Mouse (Mus musculus) heart, embryonic 15.5 days (tissue): ENCODE data around the gene Rplp2. TPM values are rescaled to one million over a fixed set of nuclear protein-coding genes. Genes with fewer than 3 reads are reported as not detected.

ENCODE experiments used
- ATAC-seq: fragments of 200-750 bp; cut with Nextera tagmentation; replicated peaks from 2 replicates; pipeline ENCODE4 v1.8.0; 2017; ENCODE audit warnings: low read depth, moderate TSS enrichment; ENCODE audit not compliant: insufficient number of reproducible peaks, insufficient read depth, low FRiP score
- H3K27ac ChIP-seq: fragments of 300-500 bp; sonication (generic); 2 replicates; pipeline ENCODE4 v1.5.1; 2015; ENCODE audit warnings: mild to moderate bottlenecking, inconsistent platforms
- H3K27me3 ChIP-seq: fragments of 300-500 bp; sonication (generic); 2 replicates; pipeline ENCODE4 v1.6.1; 2015; ENCODE audit warnings: inconsistent platforms
- H3K36me3 ChIP-seq: fragments of 300-500 bp; sonication (generic); 2 replicates; pipeline ENCODE4 v1.6.1; 2015; ENCODE audit warnings: mild to moderate bottlenecking, inconsistent platforms
- H3K4me1 ChIP-seq: fragments of 300-500 bp; sonication (generic); replicated peaks from 2 replicates; pipeline ENCODE4 v1.6.1; 2015; ENCODE audit warnings: inconsistent platforms
- H3K4me2 ChIP-seq: fragments of 300-500 bp; sonication (generic); 2 replicates; pipeline ENCODE4 v1.6.1; 2015; ENCODE audit warnings: inconsistent platforms, mild to moderate bottlenecking, moderate library complexity
- H3K4me3 ChIP-seq: fragments of 300-500 bp; sonication (generic); 2 replicates; pipeline ENCODE4 v1.5.1; 2015; ENCODE audit warnings: mild to moderate bottlenecking, inconsistent platforms
- H3K9ac ChIP-seq: fragments of 300-500 bp; sonication (generic); 2 replicates; pipeline ENCODE4 v1.6.1; 2015; ENCODE audit warnings: mild to moderate bottlenecking, inconsistent platforms
- H3K9me3 ChIP-seq: fragments of 300-500 bp; sonication (generic); replicated peaks from 2 replicates; pipeline ENCODE4 v1.6.1; 2016; ENCODE audit warnings: inconsistent platforms
- WGBS: fragments of 180-500 bp; shearing (Covaris S2); methylation state at CpG from one replicate; pipeline ENCODE4 v1.1.7; 2015; ENCODE audit warnings: mixed read lengths; 5-methylcytosine and 5-hydroxymethylcytosine counted together
- polyA plus RNA-seq: library from polyadenylated mRNA; unstranded; fragments of >200 nt; fragmentation: Nextera tagmentation; extraction: Ambion mirVana; gene quantifications from 2 replicates; pipeline ENCODE4 v1.2.1, GENCODE M21; 2015

Rplp2 gene
- polyA plus RNA-seq, 1 experiment from 2014 or later = 884 TPM

DNA sequence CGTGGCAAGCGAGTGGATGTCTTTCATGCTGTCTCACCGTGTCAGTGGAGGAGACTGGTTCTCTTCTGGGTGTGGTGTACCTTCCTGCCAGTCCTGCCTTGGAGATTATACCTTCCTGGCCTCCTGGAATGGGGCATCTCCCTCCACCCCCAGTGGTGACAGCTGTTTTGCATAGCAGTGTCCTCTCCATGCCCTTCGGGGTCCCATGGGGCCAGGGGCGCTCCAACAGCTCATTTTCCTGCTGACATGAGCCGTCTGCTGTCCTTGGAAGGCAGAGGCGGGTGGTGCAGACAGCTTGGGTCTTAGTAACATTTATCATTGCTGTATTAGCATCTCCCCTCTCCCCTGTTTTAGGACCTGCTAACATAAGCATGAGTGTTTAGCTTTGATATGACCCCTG is 40.0 kb downstream of the Rplp2 start:
- ATAC-seq = no peak
- WGBS = 62% methylated on average over 7 of the region's 7 CpGs
- Histone ChIP-seq H3K4me1 (peaks cover 18% of the 10 kb centered on the region), H3K36me3 (no peaks in the 10 kb centered on the region; the same call in 1 of the 2 replicates), H3K27me3 (no peaks in the 10 kb centered on the region), H3K9me3 (no peaks in the 10 kb centered on the region), H3K9ac (no peak overlapping the region), H3K4me3 (no peak overlapping the region), H3K27ac (no peak overlapping the region), H3K4me2 (no peak overlapping the region)

DNA sequence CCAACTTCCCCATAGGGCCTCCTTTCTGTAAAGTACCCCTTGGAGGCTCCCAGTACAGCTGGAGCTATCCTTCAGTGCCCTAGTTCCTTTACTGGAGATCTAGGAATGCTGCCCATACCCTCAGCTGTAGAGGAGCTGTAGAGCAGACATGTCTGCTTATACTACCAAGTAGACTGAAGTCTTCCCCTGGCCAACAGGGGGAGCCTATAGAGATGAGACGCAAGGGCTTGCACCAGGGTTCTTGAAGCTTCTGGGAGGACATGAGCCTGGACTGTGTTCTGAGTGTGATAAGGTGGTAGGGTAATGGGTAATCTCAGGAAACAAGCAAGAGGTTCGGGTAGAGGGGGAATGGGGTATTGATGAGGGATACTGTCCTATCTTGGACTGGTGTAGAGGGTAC is 44.0 kb downstream of the Rplp2 start:
- no peak for ATAC-seq
- Histone ChIP-seq H3K4me1 (no peaks in the 10 kb centered on the region), H3K9me3 (no peaks in the 10 kb centered on the region), H3K36me3 (peaks cover 8% of the 10 kb centered on the region), H3K4me2 (no peak overlapping the region), H3K4me3 (no peak overlapping the region), H3K9ac (no peak overlapping the region), H3K27me3 (no peaks in the 10 kb centered on the region), H3K27ac (no peak overlapping the region)
- 62% methylated on average over 2 of the region's 2 CpGs for WGBS

DNA sequence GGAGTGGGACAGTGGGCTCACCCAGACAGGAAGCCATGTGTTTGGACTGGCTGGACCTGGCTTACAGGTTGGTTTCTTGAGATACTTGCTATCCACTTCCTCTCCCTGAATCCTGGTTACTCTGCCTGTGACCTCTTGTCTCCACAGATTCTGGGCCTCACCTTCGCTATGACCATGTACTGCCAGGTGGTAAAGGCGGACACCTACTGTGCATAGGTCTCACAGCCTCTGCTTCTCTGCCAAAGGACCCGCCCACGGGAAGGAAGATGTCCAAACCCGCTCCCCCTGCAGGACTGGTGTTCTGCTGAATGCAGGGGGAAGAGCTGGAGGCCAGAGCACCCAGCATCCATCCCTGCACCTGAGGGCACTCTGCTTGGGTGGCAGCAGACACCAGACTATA is 45.6 kb downstream of the Rplp2 start:
- Histone ChIP-seq H3K9ac (no peak overlapping the region), H3K9me3 (no peaks in the 10 kb centered on the region), H3K36me3 (peaks cover 8% of the 10 kb centered on the region), H3K27me3 (no peaks in the 10 kb centered on the region), H3K4me2 (no peak overlapping the region), H3K27ac (no peak overlapping the region), H3K4me3 (no peak overlapping the region), H3K4me1 (peaks cover 11% of the 10 kb centered on the region)
- 84% methylated on average over 5 of the region's 5 CpGs for WGBS
- no peak for ATAC-seq

DNA sequence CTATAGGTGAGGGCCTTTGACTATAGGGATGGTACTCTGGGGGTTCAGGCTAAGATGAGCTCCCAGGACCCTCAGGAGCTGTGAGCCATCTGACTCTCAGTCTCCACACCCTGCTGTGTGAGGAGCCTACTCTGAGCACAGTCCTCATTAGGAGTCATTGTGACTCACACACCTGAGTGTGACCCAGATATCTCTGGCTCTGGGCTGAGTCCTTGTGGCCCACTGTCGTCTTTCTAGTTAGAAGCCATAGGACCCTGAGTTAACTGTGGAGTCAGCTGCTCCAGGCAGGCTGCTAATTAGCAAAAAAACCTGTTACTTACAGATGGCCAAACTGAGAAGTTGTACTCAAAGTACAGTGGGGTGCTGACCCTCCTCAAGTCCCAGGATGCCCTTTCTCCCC is 46.6 kb downstream of the Rplp2 start:
- Histone ChIP-seq H3K9ac (no peak overlapping the region), H3K27me3 (no peaks in the 10 kb centered on the region), H3K9me3 (no peaks in the 10 kb centered on the region), H3K36me3 (peaks cover 8% of the 10 kb centered on the region), H3K4me2 (no peak overlapping the region), H3K4me1 (peaks cover 16% of the 10 kb centered on the region), H3K4me3 (no peak overlapping the region), H3K27ac (no peak overlapping the region)
- ATAC-seq = no peak
- 83% methylated on average over 1 of the region's 1 CpGs for WGBS

DNA sequence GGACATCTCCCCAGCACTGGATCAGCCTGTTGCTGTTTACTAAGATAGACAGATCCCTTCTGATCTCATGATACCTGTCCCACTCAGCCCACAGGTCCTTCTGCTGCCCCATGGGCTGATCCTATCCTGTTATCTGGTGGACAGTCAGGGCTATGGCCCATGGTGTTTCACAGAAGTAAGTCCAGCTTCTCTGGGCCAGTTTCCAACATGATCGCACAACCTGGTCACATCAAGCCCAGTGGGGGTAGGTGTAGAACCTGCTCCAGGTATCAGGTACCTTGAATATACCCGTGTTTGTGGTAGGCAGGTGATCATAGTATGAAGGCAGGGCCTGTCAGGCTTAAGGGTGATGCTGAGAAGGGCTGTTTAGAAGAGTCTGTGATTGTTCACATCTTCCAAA is 48.2 kb downstream of the Rplp2 start:
- 71% methylated on average over 2 of the region's 2 CpGs for WGBS
- peaks cover 16% of the 10 kb centered on the region for H3K4me1 ChIP-seq
- H3K27me3 ChIP-seq = no peaks in the 10 kb centered on the region
- no peaks in the 10 kb centered on the region for H3K9me3 ChIP-seq
- ATAC-seq = no peak
- H3K27ac ChIP-seq = no peak overlapping the region
- no peak overlapping the region for H3K4me3 ChIP-seq
- no peak overlapping the region for H3K4me2 ChIP-seq
- H3K36me3 ChIP-seq = peaks cover 11% of the 10 kb centered on the region
- H3K9ac ChIP-seq = no peak overlapping the region

DNA sequence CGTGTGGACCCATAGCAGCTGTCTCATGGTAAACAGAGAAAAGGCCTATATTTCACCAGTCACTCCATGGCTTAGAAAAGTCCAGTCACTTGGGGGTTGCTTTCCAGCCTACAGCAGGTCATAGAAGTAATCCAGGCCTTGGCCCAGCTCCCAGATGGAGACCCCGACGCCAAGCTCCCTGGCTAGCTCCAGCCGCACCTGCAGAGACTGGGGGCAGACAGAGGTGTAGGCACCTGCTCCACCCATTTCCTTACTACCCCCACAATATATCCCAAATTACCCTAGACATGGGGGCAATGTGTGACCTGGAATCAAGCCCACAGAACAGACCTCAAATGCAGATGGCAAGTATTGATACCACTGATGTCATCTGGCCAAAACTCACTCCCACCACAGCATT is 48.8 kb downstream of the Rplp2 start:
- Histone ChIP-seq H3K36me3 (peaks cover 11% of the 10 kb centered on the region), H3K4me2 (no peak overlapping the region), H3K9me3 (no peaks in the 10 kb centered on the region), H3K4me1 (peaks cover 16% of the 10 kb centered on the region), H3K27ac (no peak overlapping the region), H3K4me3 (no peak overlapping the region), H3K27me3 (no peaks in the 10 kb centered on the region), H3K9ac (no peak overlapping the region)
- WGBS = 81% methylated on average over 4 of the region's 4 CpGs
- ATAC-seq = no peak

DNA sequence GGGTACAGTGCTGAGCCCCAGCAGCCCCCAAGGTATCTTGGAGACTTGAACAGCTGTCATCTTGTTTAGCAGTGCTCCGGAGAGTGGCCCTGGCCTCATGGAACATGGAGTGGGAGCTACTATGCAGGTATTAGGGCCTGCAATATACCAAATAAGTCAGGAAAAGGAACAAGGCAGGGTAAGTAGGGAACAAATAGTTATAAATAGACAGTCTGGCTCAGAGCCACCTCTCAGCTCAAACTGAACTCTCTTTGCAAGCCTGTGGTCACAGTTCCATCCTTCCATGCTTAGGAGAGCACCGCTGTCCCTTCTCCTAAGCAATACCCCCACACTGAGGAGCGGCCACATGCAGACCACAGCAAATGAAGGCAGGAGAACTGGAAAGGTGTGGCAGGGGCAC is 50.4 kb downstream of the Rplp2 start:
- ATAC-seq = peak; percentile 33; the same call in 1 of the 2 replicates
- H3K4me2 ChIP-seq = no peak overlapping the region
- no peak overlapping the region for H3K4me3 ChIP-seq
- 72% methylated on average over 3 of the region's 3 CpGs for WGBS
- peaks cover 11% of the 10 kb centered on the region for H3K36me3 ChIP-seq
- no peaks in the 10 kb centered on the region for H3K9me3 ChIP-seq
- H3K4me1 ChIP-seq = peaks cover 16% of the 10 kb centered on the region
- H3K27me3 ChIP-seq = no peaks in the 10 kb centered on the region
- peak overlapping the region; percentile 29 for H3K27ac ChIP-seq
- no peak overlapping the region for H3K9ac ChIP-seq

Other genes starting within 250 kb of the Rplp2 start
- gene Lmntd2, start 233.3 kb upstream of the Rplp2 start, polyA plus RNA-seq = 0.23 and 0.58 TPM in 2 replicates
- gene Rassf7, start 231.5 kb upstream of the Rplp2 start, polyA plus RNA-seq = 11.4 and 18.4 TPM in 2 replicates
- 36.7 and 44.9 TPM in 2 replicates for gene Phrf1, start 218.6 kb upstream of the Rplp2 start, polyA plus RNA-seq
- gene Irf7, start 180.9 kb upstream of the Rplp2 start, polyA plus RNA-seq = 3.0 and 6.5 TPM in 2 replicates
- 0.05 TPM in 1 of 2 replicates, not detected in the other for gene Cdhr5, start 170.6 kb upstream of the Rplp2 start, polyA plus RNA-seq
- gene Sct, start 168.2 kb upstream of the Rplp2 start, polyA plus RNA-seq = 1.5 and 1.6 TPM in 2 replicates
- gene Drd4, start 155.4 kb upstream of the Rplp2 start, polyA plus RNA-seq = 0.18 and 0.22 TPM in 2 replicates
- gene Deaf1, start 119.7 kb upstream of the Rplp2 start, polyA plus RNA-seq = 29.4 and 42.1 TPM in 2 replicates
- 29.3 and 35.6 TPM in 2 replicates for gene Tmem80, start 119.6 kb upstream of the Rplp2 start, polyA plus RNA-seq
- gene Eps8l2, start 108.5 kb upstream of the Rplp2 start, polyA plus RNA-seq = 1.1 and 4.7 TPM in 2 replicates
- 225 and 246 TPM in 2 replicates for gene Taldo1, start 55.2 kb upstream of the Rplp2 start, polyA plus RNA-seq
- gene Gatd1, start 33.2 kb upstream of the Rplp2 start, polyA plus RNA-seq = 25.5 and 31.6 TPM in 2 replicates
- 4.5 and 5.2 TPM in 2 replicates for gene Cend1, start 17.9 kb upstream of the Rplp2 start, polyA plus RNA-seq
- gene Slc25a22, start 9.5 kb upstream of the Rplp2 start, polyA plus RNA-seq = 14.1 and 20.2 TPM in 2 replicates
- gene Pidd1, start 3.3 kb upstream of the Rplp2 start, polyA plus RNA-seq = 6.7 and 9.6 TPM in 2 replicates
- gene Pnpla2, start 7.8 kb downstream of the Rplp2 start, polyA plus RNA-seq = 56.3 and 57.5 TPM in 2 replicates
- gene Cracr2b, start 13.7 kb downstream of the Rplp2 start, polyA plus RNA-seq = 24.9 and 26.2 TPM in 2 replicates
- gene Cd151, start 20.0 kb downstream of the Rplp2 start, polyA plus RNA-seq = 28.7 and 35.2 TPM in 2 replicates
- gene Polr2l, start 27.8 kb downstream of the Rplp2 start, polyA plus RNA-seq = 59.5 and 63.5 TPM in 2 replicates
- 48.9 and 62.8 TPM in 2 replicates for gene Tspan4, start 27.9 kb downstream of the Rplp2 start, polyA plus RNA-seq
- 27.2 and 38.7 TPM in 2 replicates for gene Chid1, start 92.5 kb downstream of the Rplp2 start, polyA plus RNA-seq
- 43.6 and 59.0 TPM in 2 replicates for gene Ap2a2, start 114.8 kb downstream of the Rplp2 start, polyA plus RNA-seq
- gene Muc6, start 207.9 kb downstream of the Rplp2 start, polyA plus RNA-seq = 0.08 and 0.22 TPM in 2 replicates
- 0.09 and 0.23 TPM in 2 replicates for gene Muc2, start 243.0 kb downstream of the Rplp2 start, polyA plus RNA-seq